Mouse (Mus musculus): ENCODE measurements around the gene Tmem30b.

DNA sequence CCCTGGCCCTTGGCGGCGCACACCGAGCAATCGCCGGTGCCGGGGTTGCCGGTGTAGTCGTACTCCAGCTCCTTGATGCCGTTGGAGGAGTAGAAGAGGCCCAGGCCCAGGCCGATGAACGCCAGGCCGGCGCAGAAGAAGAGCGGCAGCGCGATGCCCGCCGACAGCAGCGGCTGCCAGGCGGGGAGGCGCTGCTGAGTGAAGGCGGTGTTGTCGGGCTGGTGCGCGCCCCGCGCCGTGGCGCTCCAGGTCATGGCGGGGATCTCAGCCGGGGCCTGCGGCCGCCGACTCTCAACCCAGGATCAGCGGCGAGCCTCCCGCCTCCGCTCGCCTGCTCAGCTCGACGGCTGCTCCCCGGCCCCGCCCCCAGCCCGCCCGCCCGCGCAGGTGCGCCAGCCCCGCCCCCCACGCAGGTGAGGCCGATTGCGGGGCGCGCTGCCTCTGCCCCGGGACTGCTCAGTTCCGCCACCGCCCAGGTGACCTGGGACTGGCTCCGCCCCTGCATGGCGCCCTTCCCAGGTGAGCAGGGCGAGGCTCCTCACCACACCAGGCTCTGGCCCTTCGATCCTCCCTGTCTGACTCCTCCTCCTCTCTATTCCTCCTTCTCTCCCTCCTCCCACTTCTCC is at the start of gene Tmem30b:
- TF ChIP-seq CTCF (IDR thresholded peaks at IDR 0.05; ENCODE audit: borderline replicate concordance, insufficient read depth, low read depth, low read length) (no peak), POLR2A (IDR thresholded peaks at IDR 0.05; ENCODE audit: borderline replicate concordance, insufficient read depth, low read length) (no peak)

All from cerebellum, adult 2 months (tissue).